Mouse (Mus musculus) spleen, postnatal 36 days (tissue): ENCODE data around the gene Cxcl12.

Experiments used
- DNase-seq, 2 experiments: peaks; one replicate each; pipeline ENCODE4 v3.0.0; 2022; ENCODE audit warnings: low spot score in 2 of 2, mixed read lengths in 1 of 2

Cxcl12 gene

GRCm38 (mm10) chr6:117168321-117169011, at the start of gene Cxcl12:
TSS of gene Cxcl12 (plus strand) at chr6:117168535.
- peak in 1 of 2 experiments; percentile 7 for DNase-seq

- no peak for DNase-seq
Observed at GRCm38 (mm10) chr6:117122074-117122473, 46.3 kb upstream of the Cxcl12 start.

GRCm38 (mm10) chr6:117126356-117126755, 42.0 kb upstream of the Cxcl12 start:
- DNase-seq, result no peak

- DNase-seq, result no peak
Observed at GRCm38 (mm10) chr6:117129443-117129842, 38.9 kb upstream of the Cxcl12 start.

GRCm38 (mm10) chr6:117130680-117131111, 37.6 kb upstream of the Cxcl12 start:
- DNase-seq, result no peak

GRCm38 (mm10) chr6:117134526-117134925, 33.8 kb upstream of the Cxcl12 start:
- no peak for DNase-seq

GRCm38 (mm10) chr6:117137735-117138134, 30.6 kb upstream of the Cxcl12 start:
- no peak for DNase-seq

- DNase-seq, result no peak
Observed at GRCm38 (mm10) chr6:117140907-117141306, 27.4 kb upstream of the Cxcl12 start.

- DNase-seq, result no peak
Observed at GRCm38 (mm10) chr6:117146951-117147350, 21.4 kb upstream of the Cxcl12 start.

- no peak for DNase-seq
Observed at GRCm38 (mm10) chr6:117151484-117152149, 16.7 kb upstream of the Cxcl12 start.

- DNase-seq, result no peak
Observed at GRCm38 (mm10) chr6:117153046-117153445, 15.3 kb upstream of the Cxcl12 start.

- no peak for DNase-seq
Observed at GRCm38 (mm10) chr6:117156846-117157245, 11.5 kb upstream of the Cxcl12 start.

GRCm38 (mm10) chr6:117159710-117160690, 8.3 kb upstream of the Cxcl12 start:
- no peak for DNase-seq

- no peak for DNase-seq
Observed at GRCm38 (mm10) chr6:117163486-117163885, 4.8 kb upstream of the Cxcl12 start.

- DNase-seq, result peak; percentile 35 to 44
Observed at GRCm38 (mm10) chr6:117166581-117167425, 1.5 kb upstream of the Cxcl12 start.

GRCm38 (mm10) chr6:117167426-117167730, 957 bp upstream of the Cxcl12 start:
- DNase-seq, result no peak

- no peak for DNase-seq
Observed at GRCm38 (mm10) chr6:117169051-117169909, 945 bp downstream of the Cxcl12 start.

GRCm38 (mm10) chr6:117169910-117170747, 1.8 kb downstream of the Cxcl12 start:
- no peak for DNase-seq

- DNase-seq, result no peak
Observed at GRCm38 (mm10) chr6:117172358-117172757, 4.0 kb downstream of the Cxcl12 start.
